Mouse (Mus musculus): Measurements from ENCODE around the gene BC025920. TPM values are rescaled to one million over a fixed set of nuclear protein-coding genes. Genes with fewer than 3 reads are reported as not detected.

The BC025920 gene
- total and polyA plus RNA-seq, 2 experiments from 2014 or later, result 0.44 to 1.7 TPM

GRCm38 (mm10) chr10:81623441-81623840 lies 17.4 kb downstream of the BC025920 start:
- Histone ChIP-seq H3K9me3 (replicated peaks; ENCODE audit: control insufficient read depth, low read length) (no peaks in the 10 kb centered on the region), H3K4me1 (ENCODE audit: control insufficient read depth, insufficient read depth) (peaks cover 11% of the 10 kb centered on the region; the same call in 1 of the 2 replicates), H3K27me3 (ENCODE audit: control insufficient read depth, insufficient read depth, low read length) (no peaks in the 10 kb centered on the region), H3K36me3 (replicated peaks; ENCODE audit: control insufficient read depth, insufficient read depth, low read length) (peaks cover 11% of the 10 kb centered on the region; the same call in 1 of the 2 replicates), H3K9ac (replicated peaks; ENCODE audit: low read depth, low read length) (no peak overlapping the region), H3K4me2 (ENCODE audit: low read depth, low read length) (no peak overlapping the region), H3K27ac (ENCODE audit: low read depth) (no peak overlapping the region), H3K4me3 (ENCODE audit: low read depth, low read length) (no peak overlapping the region)
- 57% methylated on average over 8 of the region's 8 CpGs for WGBS
- TF ChIP-seq CTCF (IDR thresholded peaks at IDR 0.05; ENCODE audit: low read depth), result no peak
- TF ChIP-seq EP300 (IDR thresholded peaks at IDR 0.05; ENCODE audit: low read depth), result no peak
- DNase-seq (ENCODE audit: low spot score), result no peak
- no peak for ATAC-seq (ENCODE audit: insufficient read depth, low read depth)

- Histone ChIP-seq H3K4me2 (ENCODE audit: low read depth, low read length) (peak overlapping the region; percentile 81), H3K27ac (ENCODE audit: low read depth) (peak overlapping the region; percentile 88), H3K36me3 (replicated peaks; ENCODE audit: control insufficient read depth, insufficient read depth, low read length) (peaks cover 11% of the 10 kb centered on the region; the same call in 1 of the 2 replicates), H3K9me3 (replicated peaks; ENCODE audit: control insufficient read depth, low read length) (no peaks in the 10 kb centered on the region), H3K4me3 (ENCODE audit: low read depth, low read length) (peak overlapping the region; percentile 70), H3K27me3 (ENCODE audit: control insufficient read depth, insufficient read depth, low read length) (no peaks in the 10 kb centered on the region), H3K9ac (replicated peaks; ENCODE audit: low read depth, low read length) (peak overlapping the region; percentile 82), H3K4me1 (ENCODE audit: control insufficient read depth, insufficient read depth) (peaks cover 11% of the 10 kb centered on the region; the same call in 1 of the 2 replicates)
- TF ChIP-seq EP300 (IDR thresholded peaks at IDR 0.05; ENCODE audit: low read depth) (no peak), CTCF (IDR thresholded peaks at IDR 0.05; ENCODE audit: low read depth) (no peak)
- 82% methylated on average over 22 of the region's 22 CpGs for WGBS
- DNase-seq (ENCODE audit: low spot score) (no peak), ATAC-seq (ENCODE audit: insufficient read depth, low read depth) (no peak)
These were observed 20.3 kb downstream of the BC025920 start for GRCm38 (mm10) chr10:81626101-81626993.

GRCm38 (mm10) chr10:81626994-81627835 lies 21.1 kb downstream of the BC025920 start, which contains the start of gene Sirt6:
Sirt6 (minus strand) TSS chr10:81627797.
- ATAC-seq (ENCODE audit: insufficient read depth, low read depth) (peak; percentile 91), DNase-seq (ENCODE audit: low spot score) (peak; percentile 96)
- no peaks in the 10 kb centered on the region for H3K27me3 ChIP-seq (ENCODE audit: control insufficient read depth, insufficient read depth, low read length)
- H3K9me3 ChIP-seq (replicated peaks; ENCODE audit: control insufficient read depth, low read length), result no peaks in the 10 kb centered on the region
- peak within 1 kb of the TSS; percentile 82 for H3K9ac ChIP-seq (replicated peaks; ENCODE audit: low read depth, low read length)
- peaks cover 11% of the 10 kb centered on the region; the same call in 1 of the 2 replicates for H3K4me1 ChIP-seq (ENCODE audit: control insufficient read depth, insufficient read depth)
- WGBS, result 5% methylated on average over 40 of the region's 40 CpGs
- H3K27ac ChIP-seq (ENCODE audit: low read depth), result peak within 1 kb of the TSS; percentile 88
- no peak for TF ChIP-seq CTCF (IDR thresholded peaks at IDR 0.05; ENCODE audit: low read depth)
- TF ChIP-seq EP300 (IDR thresholded peaks at IDR 0.05; ENCODE audit: low read depth), result peak; percentile 90; the same call in 1 of the 2 replicates
- peak within 1 kb of the TSS; percentile 81 for H3K4me2 ChIP-seq (ENCODE audit: low read depth, low read length)
- H3K4me3 ChIP-seq (ENCODE audit: low read depth, low read length), result peak within 1 kb of the TSS; percentile 70
- peaks cover 4% of the 10 kb centered on the region; the same call in 1 of the 2 replicates for H3K36me3 ChIP-seq (replicated peaks; ENCODE audit: control insufficient read depth, insufficient read depth, low read length)

- Histone ChIP-seq H3K27ac (ENCODE audit: low read depth) (peak overlapping the region; percentile 88), H3K9ac (replicated peaks; ENCODE audit: low read depth, low read length) (peak overlapping the region; percentile 82), H3K4me1 (ENCODE audit: control insufficient read depth, insufficient read depth) (peaks cover 11% of the 10 kb centered on the region; the same call in 1 of the 2 replicates), H3K4me3 (ENCODE audit: low read depth, low read length) (peak overlapping the region; percentile 70), H3K27me3 (ENCODE audit: control insufficient read depth, insufficient read depth, low read length) (no peaks in the 10 kb centered on the region), H3K4me2 (ENCODE audit: low read depth, low read length) (peak overlapping the region; percentile 81), H3K9me3 (replicated peaks; ENCODE audit: control insufficient read depth, low read length) (no peaks in the 10 kb centered on the region), H3K36me3 (replicated peaks; ENCODE audit: control insufficient read depth, insufficient read depth, low read length) (no peaks in the 10 kb centered on the region)
- WGBS, result 37% methylated on average over 7 of the region's 7 CpGs
- peak; percentile 10 for ATAC-seq (ENCODE audit: insufficient read depth, low read depth)
- DNase-seq (ENCODE audit: low spot score), result no peak
- no peak for TF ChIP-seq CTCF (IDR thresholded peaks at IDR 0.05; ENCODE audit: low read depth)
These were observed 21.8 kb downstream of the BC025920 start for GRCm38 (mm10) chr10:81627836-81628220.

- 81% methylated on average over 16 of the region's 16 CpGs for WGBS
- ATAC-seq (ENCODE audit: insufficient read depth, low read depth), result no peak
These were observed 22.3 kb downstream of the BC025920 start, which contains the start of gene Ankrd24 for GRCm38 (mm10) chr10:81628390-81628789. Ankrd24 (plus strand) TSS chr10:81628540.

More at GRCm38 (mm10) chr10:81628390-81628789, 22.3 kb downstream of the BC025920 start, which contains the start of gene Ankrd24:
- no peaks in the 10 kb centered on the region for H3K27me3 ChIP-seq (ENCODE audit: control insufficient read depth, insufficient read depth, low read length)
- peaks cover 11% of the 10 kb centered on the region; the same call in 1 of the 2 replicates for H3K4me1 ChIP-seq (ENCODE audit: control insufficient read depth, insufficient read depth)
- no peaks in the 10 kb centered on the region for H3K9me3 ChIP-seq (replicated peaks; ENCODE audit: control insufficient read depth, low read length)
- H3K9ac ChIP-seq (replicated peaks; ENCODE audit: low read depth, low read length), result peak within 1 kb of the TSS; percentile 82
- H3K4me3 ChIP-seq (ENCODE audit: low read depth, low read length), result peak within 1 kb of the TSS; percentile 70
- no peak for TF ChIP-seq EP300 (IDR thresholded peaks at IDR 0.05; ENCODE audit: low read depth)
- no peak for TF ChIP-seq CTCF (IDR thresholded peaks at IDR 0.05; ENCODE audit: low read depth)
- peak within 1 kb of the TSS; percentile 81 for H3K4me2 ChIP-seq (ENCODE audit: low read depth, low read length)
- DNase-seq (ENCODE audit: low spot score), result no peak
- H3K27ac ChIP-seq (ENCODE audit: low read depth), result peak within 1 kb of the TSS; percentile 88
- no peaks in the 10 kb centered on the region for H3K36me3 ChIP-seq (replicated peaks; ENCODE audit: control insufficient read depth, insufficient read depth, low read length)

Data from heart, postnatal 0 days (tissue).